Mouse (Mus musculus) CD4-positive helper T cell, adult 2 months (primary cell): ENCODE measurements around the gene Whrn.

ENCODE experiments used
- DNase-seq: peaks from one replicate; pipeline ENCODE4 v3.0.0-alpha.2; 2012; ENCODE audit warnings: low read depth, missing footprints, low spot score

The Whrn gene

GRCm38 (mm10) chr4:63494401-63494966 is 1.3 kb downstream of the Whrn start:
- DNase-seq, result no peak

DNA sequence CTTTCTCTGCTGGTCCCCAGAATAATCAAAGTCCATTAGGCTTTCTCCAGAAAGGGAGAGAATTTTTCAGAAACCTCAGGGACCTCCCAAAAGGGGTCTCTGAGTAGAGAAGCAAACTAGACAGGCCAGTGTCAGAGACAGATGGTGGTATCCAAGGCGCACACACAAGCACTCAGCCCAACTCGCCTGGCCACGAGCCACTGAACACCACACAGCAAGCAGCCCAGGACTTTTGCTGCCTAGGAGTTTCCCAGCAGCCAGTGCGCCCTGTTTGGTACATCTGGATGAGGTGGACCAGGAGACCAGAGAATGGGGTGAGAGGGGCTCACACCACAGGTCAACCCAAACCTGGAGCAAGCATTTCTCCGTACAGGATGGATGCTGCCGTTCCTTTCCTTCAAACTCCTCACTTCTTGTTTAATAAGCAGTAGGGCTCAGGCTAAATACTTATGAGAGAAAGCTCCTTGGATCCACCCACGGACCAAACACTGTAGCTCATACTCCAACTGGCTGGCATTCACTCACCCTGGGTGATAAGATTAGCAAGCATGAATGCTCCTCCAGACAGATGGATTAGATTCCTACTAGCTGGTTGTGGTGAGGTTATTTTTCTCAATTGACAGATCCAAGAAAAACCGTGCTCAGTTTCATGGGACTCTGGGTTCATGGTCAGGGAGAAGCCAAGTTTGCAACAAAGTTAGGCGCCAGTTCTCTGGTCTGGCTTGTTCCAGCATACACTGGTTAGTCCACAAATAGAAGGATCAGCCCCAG is 2.3 kb downstream of the Whrn start:
- no peak for DNase-seq

DNA sequence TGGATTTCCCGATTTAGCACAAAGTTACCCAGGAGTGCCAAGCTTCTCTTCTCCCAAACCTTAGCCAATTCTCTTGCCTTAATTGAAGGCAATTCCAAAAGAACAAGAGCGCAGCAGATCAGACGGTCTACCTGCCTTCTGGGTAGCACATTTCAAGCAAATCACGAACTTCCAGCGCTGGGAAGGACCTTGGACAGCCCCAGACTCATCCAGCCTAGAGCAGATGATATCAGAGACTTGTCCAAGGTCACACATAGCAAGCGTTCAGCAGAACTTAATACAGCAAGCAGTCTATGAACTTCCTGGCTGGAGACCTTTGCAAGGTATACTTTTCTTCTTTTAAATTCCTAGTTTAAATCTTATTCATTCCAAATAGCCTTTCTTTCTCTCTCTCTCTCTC is 4.3 kb downstream of the Whrn start:
- no peak for DNase-seq

DNA sequence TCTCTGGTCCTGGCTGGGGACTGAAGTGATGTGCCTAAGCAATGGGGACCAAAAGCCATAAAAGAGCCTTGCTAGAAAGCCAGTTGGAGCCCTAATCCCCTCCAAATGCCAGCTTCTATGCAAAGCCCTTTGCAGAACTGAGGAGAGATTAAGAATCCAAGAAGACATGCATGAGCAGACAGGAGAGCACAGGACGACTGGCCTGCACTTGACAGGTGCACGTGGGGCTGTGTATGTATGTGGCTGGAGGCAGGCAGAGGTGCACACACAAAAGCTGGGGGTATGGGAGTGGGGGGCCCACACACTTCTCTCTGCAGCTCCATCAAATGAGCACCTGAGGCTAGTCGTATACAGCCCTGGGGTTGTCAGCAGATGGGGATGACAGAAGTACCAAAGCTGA is 5.6 kb downstream of the Whrn start:
- DNase-seq, result no peak

GRCm38 (mm10) chr4:63489676-63490075 is 6.1 kb downstream of the Whrn start:
- DNase-seq, result no peak

DNA sequence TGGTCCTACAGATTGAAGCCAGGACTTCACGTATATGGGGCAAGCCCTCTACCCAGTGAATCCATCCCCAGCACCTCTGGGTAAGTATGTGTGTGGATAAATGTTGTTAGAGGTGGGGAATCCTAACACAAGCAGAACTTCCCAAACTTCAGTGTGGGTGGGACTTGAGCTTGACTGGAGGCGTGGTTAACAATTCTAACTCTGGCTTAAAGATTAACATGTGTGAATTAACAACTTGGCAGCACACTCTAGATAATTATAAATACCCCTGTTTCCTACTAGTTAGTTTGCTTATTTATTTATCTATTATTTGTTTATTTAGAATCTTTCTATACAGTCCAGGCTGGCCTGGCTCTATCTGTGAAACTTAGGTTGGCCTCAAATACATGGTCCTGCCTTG is 7.9 kb downstream of the Whrn start:
- DNase-seq, result no peak

DNA sequence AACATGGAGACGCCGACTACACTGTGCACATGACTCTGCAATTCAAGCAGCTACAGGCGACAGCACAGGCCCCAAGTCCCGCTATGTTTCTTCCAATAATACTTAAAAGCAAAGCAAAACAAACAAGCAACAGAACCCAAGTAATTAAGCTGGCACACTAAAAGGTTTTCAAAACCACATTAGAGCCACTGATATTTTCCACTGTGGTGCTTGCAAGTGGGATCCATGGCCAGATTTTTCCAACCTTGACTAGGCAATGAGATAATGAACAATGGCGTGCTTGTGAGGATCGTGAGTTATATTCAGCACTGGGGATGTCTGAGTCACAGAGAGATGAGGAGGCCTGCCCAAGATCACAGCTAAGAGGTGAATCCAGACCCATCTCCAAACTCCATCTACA is 8.5 kb downstream of the Whrn start:
- peak; percentile 23 for DNase-seq

GRCm38 (mm10) chr4:63486523-63486922 is 9.3 kb downstream of the Whrn start:
- peak; percentile 80 for DNase-seq

GRCm38 (mm10) chr4:63483741-63484140 is 12.1 kb downstream of the Whrn start:
- DNase-seq, result no peak

DNA sequence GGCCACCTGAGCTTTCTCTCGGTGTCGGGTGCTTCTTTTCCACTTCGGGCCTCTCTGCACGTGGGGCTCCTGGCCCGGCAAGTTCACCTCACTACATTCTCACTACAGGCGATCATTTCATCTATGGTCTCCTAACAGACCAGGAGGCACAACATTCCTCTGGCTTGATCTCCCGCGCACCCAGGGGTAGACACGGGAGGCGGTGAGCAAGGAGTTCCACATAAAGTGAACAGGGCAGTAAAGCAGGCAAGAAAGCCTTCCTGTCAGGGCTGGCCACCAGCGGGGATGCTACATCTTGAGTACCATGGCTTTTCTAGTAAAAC is 15.0 kb downstream of the Whrn start:
- no peak for DNase-seq

GRCm38 (mm10) chr4:63480098-63480844 is 15.5 kb downstream of the Whrn start:
- DNase-seq, result peak; percentile 53

GRCm38 (mm10) chr4:63478036-63478435 is 17.8 kb downstream of the Whrn start:
- DNase-seq, result no peak

- no peak for DNase-seq
Measured at GRCm38 (mm10) chr4:63476891-63477290, 18.9 kb downstream of the Whrn start.

DNA sequence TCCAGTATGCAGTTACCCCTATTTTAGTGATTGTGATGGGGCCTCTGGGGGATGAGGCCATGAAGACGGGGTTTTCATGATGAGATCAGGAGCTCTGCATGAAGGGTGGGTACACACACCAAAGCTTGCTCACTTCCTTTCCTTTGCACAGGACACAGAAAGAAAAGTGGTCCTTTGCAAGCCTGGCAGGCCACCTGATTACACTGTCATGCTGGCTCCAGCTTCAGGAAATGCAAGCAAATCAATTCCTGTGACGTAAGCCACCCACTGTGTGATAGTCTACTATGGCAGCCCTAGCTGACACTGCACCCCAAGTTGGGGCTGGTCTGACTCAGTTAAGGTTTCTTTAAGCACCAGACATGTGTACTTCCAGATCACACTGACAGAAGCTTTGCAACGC is 20.6 kb downstream of the Whrn start:
- no peak for DNase-seq

DNA sequence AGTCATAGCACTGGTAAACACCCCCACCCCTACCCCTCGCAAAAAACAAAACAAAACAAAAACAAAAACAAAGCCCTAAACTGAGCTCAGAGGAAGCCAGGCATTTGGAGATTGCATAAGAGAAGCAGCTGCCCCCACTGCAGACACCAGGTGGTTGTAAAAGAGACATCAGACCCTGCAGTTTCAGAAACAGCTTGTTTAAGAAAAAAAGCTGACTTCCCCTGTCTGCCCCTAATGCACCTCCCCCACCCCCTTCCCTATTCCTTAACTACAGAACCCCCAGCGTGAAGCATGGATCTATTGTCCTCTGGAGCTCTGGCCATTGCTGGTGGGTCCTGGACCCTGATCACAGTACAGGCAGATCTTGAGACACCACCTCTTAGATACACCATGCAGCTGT is 21.4 kb downstream of the Whrn start:
- DNase-seq, result no peak

DNA sequence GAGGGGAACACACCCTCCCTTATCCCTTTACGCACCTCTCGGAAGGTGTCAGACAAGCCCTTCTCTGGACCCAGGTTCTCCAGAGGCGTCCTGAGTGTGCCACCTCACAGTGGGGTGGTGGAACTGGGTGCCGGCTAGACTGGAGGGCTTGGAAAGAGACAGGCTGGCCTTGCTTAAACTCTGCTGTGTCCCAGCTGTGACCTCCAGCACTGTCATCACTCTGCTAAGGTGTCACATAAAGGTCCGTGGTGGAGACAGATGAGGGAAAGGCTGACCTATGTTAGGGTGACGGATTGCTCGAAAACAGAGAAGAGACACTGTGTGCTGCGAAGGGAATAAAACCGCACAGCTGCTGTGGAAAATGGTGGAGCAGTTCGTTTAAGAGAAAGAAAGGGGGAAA is 28.5 kb downstream of the Whrn start:
- DNase-seq, result no peak

GRCm38 (mm10) chr4:63466192-63466591 is 29.6 kb downstream of the Whrn start:
- DNase-seq, result no peak

- no peak for DNase-seq
Measured at GRCm38 (mm10) chr4:63460876-63461525, 34.8 kb downstream of the Whrn start.

DNA sequence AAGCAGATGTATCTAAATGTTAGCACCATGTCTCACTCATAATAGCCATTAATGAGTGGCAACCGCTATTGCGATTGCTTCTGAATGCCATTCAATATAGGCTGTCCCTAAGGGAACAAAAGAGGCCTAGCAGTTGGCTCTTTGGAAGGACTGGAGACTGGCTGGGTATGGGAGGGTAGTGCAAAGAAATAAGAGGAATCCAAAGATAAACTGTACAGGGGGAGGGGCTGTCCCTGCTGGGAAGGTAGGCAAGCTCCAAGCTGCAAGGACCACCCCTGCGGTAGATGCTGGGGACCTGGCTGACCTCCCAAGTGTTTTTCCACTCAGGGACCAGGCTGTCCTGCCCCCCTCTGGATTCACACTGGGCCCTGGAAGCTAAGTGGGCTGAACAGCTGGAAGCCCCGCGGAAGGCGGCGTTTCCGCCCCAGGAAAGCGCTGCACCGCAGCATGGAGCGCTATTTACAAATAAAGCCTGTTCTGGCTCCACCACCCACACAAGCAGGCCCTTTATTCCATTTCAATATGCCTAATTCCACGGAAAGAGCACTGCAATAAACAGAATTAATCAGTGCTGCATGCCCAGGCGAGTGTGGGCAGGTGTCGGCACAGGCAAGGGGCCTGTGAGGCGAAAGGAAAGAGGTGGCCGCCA is 36.5 kb downstream of the Whrn start:
- no peak for DNase-seq

GRCm38 (mm10) chr4:63456547-63456946 is 39.2 kb downstream of the Whrn start:
- DNase-seq, result no peak

- no peak for DNase-seq
Measured at GRCm38 (mm10) chr4:63453939-63454513, 41.8 kb downstream of the Whrn start.

DNA sequence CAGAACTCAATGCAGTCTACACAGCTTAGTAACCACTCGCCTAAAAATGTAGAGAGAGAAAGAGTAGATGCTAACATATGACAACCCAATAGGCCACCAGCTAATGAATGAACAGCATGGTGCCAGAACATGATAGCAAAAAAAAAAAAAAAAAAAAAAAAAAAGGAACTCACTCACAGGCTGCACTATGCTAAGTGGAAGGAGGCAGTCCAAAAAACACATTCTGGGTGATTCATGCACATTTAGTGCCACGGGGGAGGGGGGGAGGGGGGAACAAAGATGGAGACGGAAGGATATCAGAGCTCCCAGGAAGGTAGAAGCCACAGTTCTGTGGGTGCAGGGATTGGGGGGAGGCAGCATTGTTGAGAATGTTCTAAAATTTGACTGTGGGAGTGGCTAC is 43.2 kb downstream of the Whrn start:
- no peak for DNase-seq
